In the genomic region with DNA sequence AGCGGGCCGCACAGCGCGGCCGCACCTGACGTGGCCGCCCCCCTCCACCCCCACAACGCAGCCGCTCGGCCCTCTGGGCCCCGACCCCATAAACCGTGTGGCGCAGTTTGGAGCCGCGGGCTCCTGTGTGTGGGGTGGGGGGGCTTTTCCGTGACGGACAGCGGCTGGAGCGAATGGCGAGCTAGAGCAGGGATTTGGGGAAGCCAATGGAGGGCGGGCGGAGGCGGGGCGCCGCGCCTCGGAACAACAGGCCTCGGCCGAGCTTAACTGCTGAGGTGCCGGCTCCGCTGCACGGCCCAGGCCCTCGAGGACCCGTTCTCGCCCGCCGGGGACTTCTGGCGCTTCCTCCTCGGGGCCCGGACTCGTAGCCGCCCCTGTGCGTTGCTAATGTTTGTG, we compare ENCODE assay signal across 8 mouse cellular contexts. TPM values are rescaled to one million over a fixed set of nuclear protein-coding genes. Genes with fewer than 3 reads are reported as not detected.
A peak's percentile ranks its signal among the peaks of the same experiment; 100 is the strongest.
DNase-seq lines count a peak whose midpoint lies in the region; ATAC-seq lines count a peak whose summit lies in the region.

No protein-coding gene starts in this region.

- H3K4me2 ChIP-seq in hindbrain, embryonic 14.5 days (replicated peaks): peak overlapping the region; percentile 75

- peaks cover 18% of the 10 kb centered on the region; the same call in 1 of the 2 replicates for H3K4me1 ChIP-seq in hindbrain, embryonic 14.5 days (replicated peaks; ENCODE audit: control insufficient read depth, insufficient read depth, low read length)

- peak; percentile 70 for DNase-seq in WW6 (ENCODE audit: low read depth, low spot score)
- DNase-seq in cerebellum, postnatal 25 days: peak; percentile 91 to 96
- DNase-seq in frontal cortex, postnatal 25 days (ENCODE audit: low spot score in 2 of 2): peak; percentile 76 to 84
- DNase-seq in hindbrain, embryonic 14.5 days (ENCODE audit: low spot score): peak; percentile 93
- peak; percentile 78 for DNase-seq in left cerebral cortex, adult 11 months (ENCODE audit: low spot score)
- peak; percentile 92 for DNase-seq in lung, postnatal 4 days
- DNase-seq in retina, postnatal 7 days (ENCODE audit: low read depth, low spot score): peak; percentile 84
- peak; percentile 80 to 82 for DNase-seq in urinary bladder, adult 18-20 months (ENCODE audit: low spot score in 2 of 2)

- peak overlapping the region; percentile 56 for H3K4me3 ChIP-seq in hindbrain, embryonic 14.5 days (replicated peaks; ENCODE audit: low read length)

- peaks cover 40% of the 10 kb centered on the region for H3K36me3 ChIP-seq in hindbrain, embryonic 14.5 days (replicated peaks; ENCODE audit: control insufficient read depth, insufficient read depth)

- peak overlapping the region; percentile 91 for H3K27ac ChIP-seq in hindbrain, embryonic 14.5 days

- no peaks in the 10 kb centered on the region for H3K27me3 ChIP-seq in hindbrain, embryonic 14.5 days (ENCODE audit: control insufficient read depth, insufficient read depth, low read length)

- WGBS in hindbrain, embryonic 14.5 days: under 1% methylated on average over 42 of the region's 43 CpGs

- ATAC-seq in hindbrain, embryonic 14.5 days (ENCODE audit: low FRiP score): peak; percentile 87

- peak overlapping the region; percentile 70 for H3K9ac ChIP-seq in hindbrain, embryonic 14.5 days

- H3K9me3 ChIP-seq in hindbrain, embryonic 14.5 days (ENCODE audit: control insufficient read depth, low read length): no peaks in the 10 kb centered on the region

RNA-seq across cellular contexts. Expression of a gene that starts 0.7 kb away (rescaled TPM):
- polyA plus RNA-seq in hindbrain, embryonic 14.5 days (2014; fragmentation: Nextera tagmentation; extraction: Ambion mirVana): 140 and 142 TPM in 2 replicates

RNA-seq across cellular contexts. Expression of a gene that starts 16.0 kb away (rescaled TPM):
- 41.7 and 43.3 TPM in 2 replicates for polyA plus RNA-seq in hindbrain, embryonic 14.5 days (2014; fragmentation: Nextera tagmentation; extraction: Ambion mirVana)

RNA-seq across cellular contexts. Expression of a gene that starts 20.9 kb away (rescaled TPM):
- polyA plus RNA-seq in hindbrain, embryonic 14.5 days (2014; fragmentation: Nextera tagmentation; extraction: Ambion mirVana): 3.0 and 5.0 TPM in 2 replicates

RNA-seq across cellular contexts. Expression of a gene that starts 53.5 kb away (rescaled TPM):
- 1.1 and 2.2 TPM in 2 replicates for polyA plus RNA-seq in hindbrain, embryonic 14.5 days (2014; fragmentation: Nextera tagmentation; extraction: Ambion mirVana)

Comparison
In these comparisons a context has a peak if more than half of its experiments do, and no peak if none do; other contexts are left out.
1. Peak in every context shown above with its lines: DNase-seq, ATAC-seq, H3K4me3 ChIP-seq and H3K27ac ChIP-seq.